Mouse (Mus musculus) midbrain, embryonic 14.5 days (tissue): ENCODE measurements around the gene Vwa5b2. TPM values are rescaled to one million over a fixed set of nuclear protein-coding genes. Genes with fewer than 3 reads are reported as not detected.

Source experiments
- ATAC-seq: fragments of 200-750 bp; cut with Nextera tagmentation; 2 replicates; pipeline ENCODE4 v1.8.0; 2017; ENCODE audit warnings: moderate number of reproducible peaks, moderate library complexity; ENCODE audit not compliant: low FRiP score, low TSS enrichment
- DNase-seq: peaks from one replicate; pipeline ENCODE4 v3.0.0-alpha.2; 2015
- H3K27ac ChIP-seq: fragments of 300-500 bp; sonication (generic); replicated peaks from 2 replicates; pipeline ENCODE4 v1.5.1; 2014; ENCODE audit warnings: mild to moderate bottlenecking, low read depth, low read length, moderate library complexity
- H3K27me3 ChIP-seq: fragments of 300-500 bp; sonication (generic); 2 replicates; pipeline ENCODE4 v1.6.1; 2014; ENCODE audit warnings: low read length, control low read depth, mixed read lengths; ENCODE audit not compliant: control insufficient read depth, insufficient read depth
- H3K36me3 ChIP-seq: fragments of 300-500 bp; sonication (generic); 2 replicates; pipeline ENCODE4 v1.6.1; 2014; ENCODE audit warnings: low read length, control low read depth; ENCODE audit not compliant: control insufficient read depth, insufficient read depth
- H3K4me1 ChIP-seq: fragments of 300-500 bp; sonication (generic); 2 replicates; pipeline ENCODE4 v1.6.1; 2014; ENCODE audit warnings: mild to moderate bottlenecking, antibody characterized with exemption, low read length, control low read depth; ENCODE audit not compliant: control insufficient read depth, insufficient read depth
- H3K4me2 ChIP-seq: fragments of 300-500 bp; sonication (generic); 2 replicates; pipeline ENCODE4 v1.6.1; 2014; ENCODE audit warnings: mild to moderate bottlenecking, low read length, moderate library complexity
- H3K4me3 ChIP-seq: fragments of 300-500 bp; sonication (generic); replicated peaks from 2 replicates; pipeline ENCODE4 v1.5.1; 2014; ENCODE audit warnings: low read depth, low read length
- H3K9ac ChIP-seq: fragments of 300-500 bp; sonication (generic); replicated peaks from 2 replicates; pipeline ENCODE4 v1.6.1; 2014; ENCODE audit warnings: mild to moderate bottlenecking, low read length, moderate library complexity
- H3K9me3 ChIP-seq: fragments of 300-500 bp; sonication (generic); 2 replicates; pipeline ENCODE4 v1.6.1; 2016; ENCODE audit warnings: low read length, control low read depth, mixed read lengths; ENCODE audit not compliant: control insufficient read depth
- WGBS: fragments of 180-500 bp; shearing (Covaris S2); extraction: QIAGEN DNeasy Blood & Tissue Kit; methylation state at CpG from one replicate; pipeline ENCODE4 v1.1.7; 2014; 5-methylcytosine and 5-hydroxymethylcytosine counted together
- polyA plus RNA-seq: library from polyadenylated mRNA; unstranded; fragments of >200 nt; fragmentation: Nextera tagmentation; extraction: Ambion mirVana; gene quantifications from 2 replicates; pipeline ENCODE4 v1.2.1, GENCODE M21; 2014

Gene Vwa5b2
- polyA plus RNA-seq, 1 experiment from 2014 or later = 12.1 TPM

- 87% methylated on average over 4 of the region's 4 CpGs for WGBS
- Histone ChIP-seq H3K27ac (no peak overlapping the region), H3K9me3 (no peaks in the 10 kb centered on the region), H3K4me3 (no peak overlapping the region), H3K9ac (no peak overlapping the region), H3K27me3 (peaks cover 20% of the 10 kb centered on the region), H3K36me3 (no peaks in the 10 kb centered on the region), H3K4me2 (no peak overlapping the region), H3K4me1 (0 out of 2 replicates have a peak, but pooled peaks cover 6% of the 10 kb centered on the region)
- no peak for DNase-seq
- ATAC-seq = no peak
Observed at GRCm38 (mm10) chr16:20595737-20596136, 6.5 kb downstream of the Vwa5b2 start.

- DNase-seq (no peak), ATAC-seq (no peak)
- H3K36me3 ChIP-seq = no peaks in the 10 kb centered on the region
- no peak overlapping the region for H3K9ac ChIP-seq
- no peak overlapping the region for H3K4me2 ChIP-seq
- H3K27me3 ChIP-seq = peaks cover 9% of the 10 kb centered on the region
- H3K9me3 ChIP-seq = no peaks in the 10 kb centered on the region
- no peak overlapping the region for H3K4me3 ChIP-seq
- 73% methylated on average over 7 of the region's 7 CpGs for WGBS
- no peaks in the 10 kb centered on the region for H3K4me1 ChIP-seq
- no peak overlapping the region for H3K27ac ChIP-seq
Observed at GRCm38 (mm10) chr16:20596687-20597441, 7.6 kb downstream of the Vwa5b2 start.

GRCm38 (mm10) chr16:20600511-20600910 lies 11.2 kb downstream of the Vwa5b2 start:
- no peak overlapping the region for H3K4me2 ChIP-seq
- H3K27ac ChIP-seq = no peak overlapping the region
- H3K27me3 ChIP-seq = no peaks in the 10 kb centered on the region
- ATAC-seq (no peak), DNase-seq (no peak)
- no peak overlapping the region for H3K4me3 ChIP-seq
- H3K9ac ChIP-seq = no peak overlapping the region
- whole genome bisulfite sequencing = 69% methylated on average over 5 of the region's 5 CpGs
- H3K9me3 ChIP-seq = no peaks in the 10 kb centered on the region
- peaks cover 17% of the 10 kb centered on the region for H3K36me3 ChIP-seq
- H3K4me1 ChIP-seq = no peaks in the 10 kb centered on the region

- Histone ChIP-seq H3K27me3 (no peaks in the 10 kb centered on the region), H3K36me3 (peaks cover 42% of the 10 kb centered on the region), H3K9ac (no peak overlapping the region), H3K27ac (no peak overlapping the region), H3K4me1 (peaks cover 8% of the 10 kb centered on the region), H3K4me3 (no peak overlapping the region), H3K4me2 (no peak overlapping the region), H3K9me3 (no peaks in the 10 kb centered on the region)
- 55% methylated on average over 9 of the region's 9 CpGs for WGBS
- ATAC-seq (no peak), DNase-seq (peak; percentile 57)
Observed at GRCm38 (mm10) chr16:20604705-20605104, 15.4 kb downstream of the Vwa5b2 start.

GRCm38 (mm10) chr16:20610501-20611356 lies 21.5 kb downstream of the Vwa5b2 start:
- Histone ChIP-seq H3K4me1 (peaks cover 19% of the 10 kb centered on the region), H3K9me3 (no peaks in the 10 kb centered on the region), H3K36me3 (peaks cover 25% of the 10 kb centered on the region), H3K9ac (peak overlapping the region; percentile 81), H3K4me2 (peak overlapping the region; percentile 81), H3K4me3 (peak overlapping the region; percentile 67), H3K27ac (peak overlapping the region; percentile 84), H3K27me3 (no peaks in the 10 kb centered on the region)
- WGBS = under 1% methylated on average over 28 of the region's 28 CpGs
- DNase-seq = peak; percentile 91
- ATAC-seq = peak; percentile 74

GRCm38 (mm10) chr16:20611357-20612227 lies 22.3 kb downstream of the Vwa5b2 start, which contains the start of the genes Eef1akmt4, Gm49333 and Alg3:
TSS of gene Eef1akmt4 (plus strand) at chr16:20611593.
TSS of gene Gm49333 (plus strand) at chr16:20611610.
TSS of gene Alg3 (minus strand) at chr16:20611735.
- peak within 1 kb of the TSS; percentile 81 for H3K4me2 ChIP-seq
- ATAC-seq (peak; percentile 91), DNase-seq (peak; percentile 93)
- H3K9ac ChIP-seq = peak within 1 kb of the TSS; percentile 81
- WGBS = 2% methylated on average over 41 of the region's 41 CpGs
- H3K27me3 ChIP-seq = no peaks in the 10 kb centered on the region
- peak within 1 kb of the TSS; percentile 84 for H3K27ac ChIP-seq
- H3K4me3 ChIP-seq = peak within 1 kb of the TSS; percentile 67
- H3K9me3 ChIP-seq = no peaks in the 10 kb centered on the region
- peaks cover 19% of the 10 kb centered on the region for H3K4me1 ChIP-seq
- peaks cover 18% of the 10 kb centered on the region for H3K36me3 ChIP-seq

GRCm38 (mm10) chr16:20619541-20620398 lies 30.5 kb downstream of the Vwa5b2 start:
- H3K4me1 ChIP-seq = peaks cover 24% of the 10 kb centered on the region
- no peaks in the 10 kb centered on the region for H3K9me3 ChIP-seq
- peak overlapping the region; percentile 83 for H3K9ac ChIP-seq
- ATAC-seq (peak; percentile 36), DNase-seq (peak; percentile 67)
- 0 out of 2 replicates have a peak, but pooled peaks cover 4% of the 10 kb centered on the region for H3K36me3 ChIP-seq
- peak overlapping the region; percentile 89 for H3K4me2 ChIP-seq
- peak overlapping the region; percentile 82 for H3K4me3 ChIP-seq
- H3K27ac ChIP-seq = peak overlapping the region; percentile 93
- WGBS = 1% methylated on average over 80 of the region's 83 CpGs
- no peaks in the 10 kb centered on the region for H3K27me3 ChIP-seq
